Mouse (Mus musculus) spleen, adult 2 months (tissue): ENCODE measurements at regions not wholly inside any gene's neighbourhood (a gene's known extent, or its start where the extent isn't known, plus 50 kb on each side); places are given as distances from the start of the nearest gene placed in this dataset.

Source experiments
- CTCF ChIP-seq: fragments of 200-500 bp; IDR thresholded peaks from 2 replicates; pipeline ENCODE4 v1.5.1; 2011; ENCODE audit warnings: mild to moderate bottlenecking, inconsistent platforms; ENCODE audit not compliant: insufficient read depth, insufficient read length, insufficient replicate concordance; ENCODE audit errors: extremely low read depth
- POLR2A ChIP-seq: fragments of 200-500 bp; IDR thresholded peaks from 2 replicates; pipeline ENCODE4 v1.6.1; 2011; ENCODE audit warnings: low read depth, low read length, inconsistent platforms

DNA sequence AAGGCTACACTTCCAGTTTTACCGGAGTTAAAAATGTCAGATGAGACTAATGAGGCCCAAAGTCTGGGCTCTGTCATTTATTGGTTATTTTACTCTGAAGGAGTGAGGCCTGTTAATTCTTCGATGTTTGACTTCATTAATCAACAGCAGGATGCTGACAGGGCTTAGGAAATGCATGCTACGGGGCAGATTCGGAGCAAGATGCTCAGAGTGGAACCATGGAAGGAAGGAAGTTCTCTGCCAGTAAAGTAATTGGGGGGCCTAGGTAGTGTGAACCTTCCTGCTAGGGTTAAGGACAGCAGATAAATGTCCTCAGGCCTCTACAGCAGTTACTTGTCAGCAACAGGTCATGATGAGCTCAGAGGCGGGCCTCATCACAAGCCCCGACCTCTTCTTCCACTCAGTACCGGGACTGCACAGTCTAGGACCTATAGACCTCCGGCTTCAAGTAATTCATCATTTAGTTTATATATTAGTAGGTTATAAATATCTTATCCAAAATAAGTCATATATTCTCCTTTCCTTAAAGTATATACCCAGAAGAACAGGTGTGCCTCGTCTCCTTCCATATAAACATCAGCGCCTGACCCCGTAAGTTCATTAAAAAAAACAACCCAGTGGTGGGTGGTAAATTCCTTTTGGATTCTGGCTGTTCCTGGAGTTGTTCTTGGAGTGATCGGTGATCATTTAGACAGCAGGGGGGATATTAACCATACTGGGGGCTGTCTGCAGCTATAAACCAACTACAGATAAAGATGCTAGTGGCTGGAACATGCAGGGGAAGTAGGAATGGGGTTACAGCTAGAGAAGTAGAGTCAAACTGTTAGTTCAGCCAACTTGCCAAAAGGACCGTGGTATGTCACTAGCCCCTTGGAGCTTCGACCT, 124.9 kb upstream of the Egflam start:
- TF ChIP-seq POLR2A (no peak), CTCF (no peak)
